Mouse (Mus musculus) liver, postnatal 0 days (tissue): ENCODE results near the gene Tmem40. TPM values are rescaled to one million over a fixed set of nuclear protein-coding genes. Genes with fewer than 3 reads are reported as not detected.

Source experiments
- ATAC-seq: fragments of 200-750 bp; cut with Nextera tagmentation; 2 replicates; pipeline ENCODE4 v1.8.0; 2017; ENCODE audit warnings: mild to moderate bottlenecking, moderate library complexity
- DNase-seq: peaks from one replicate; pipeline ENCODE4 v3.0.0-alpha.2; 2016
- H3K27ac ChIP-seq: fragments of 300-500 bp; sonication (generic); 2 replicates; pipeline ENCODE4 v1.5.1; 2014; ENCODE audit warnings: antibody characterized with exemption, moderate library complexity, mild to moderate bottlenecking, low read depth
- H3K27me3 ChIP-seq: fragments of 300-500 bp; sonication (generic); 2 replicates; pipeline ENCODE4 v1.6.1; 2014; ENCODE audit warnings: low read length, control low read depth, mixed read lengths; ENCODE audit not compliant: insufficient read depth
- H3K36me3 ChIP-seq: fragments of 300-500 bp; sonication (generic); replicated peaks from 2 replicates; pipeline ENCODE4 v1.6.1; 2014; ENCODE audit warnings: mild to moderate bottlenecking, control low read depth, low read length, moderate library complexity, mixed read lengths; ENCODE audit not compliant: insufficient read depth
- H3K4me1 ChIP-seq: fragments of 300-500 bp; sonication (generic); 2 replicates; pipeline ENCODE4 v1.6.1; 2014; ENCODE audit warnings: antibody characterized with exemption, mild to moderate bottlenecking, control low read depth; ENCODE audit not compliant: insufficient read depth
- H3K4me2 ChIP-seq: fragments of 300-500 bp; sonication (generic); 2 replicates; pipeline ENCODE4 v1.6.1; 2014; ENCODE audit warnings: low read depth, mild to moderate bottlenecking, low read length, moderate library complexity, mixed read lengths
- H3K4me3 ChIP-seq: fragments of 300-500 bp; sonication (generic); 2 replicates; pipeline ENCODE4 v1.5.1; 2014; ENCODE audit warnings: low read depth, low read length
- H3K9ac ChIP-seq: fragments of 300-500 bp; sonication (generic); replicated peaks from 2 replicates; pipeline ENCODE4 v1.6.1; 2014; ENCODE audit warnings: mild to moderate bottlenecking, moderate library complexity
- H3K9me3 ChIP-seq: fragments of 300-500 bp; sonication (generic); 2 replicates; pipeline ENCODE4 v1.6.1; 2016; ENCODE audit warnings: mild to moderate bottlenecking, control low read depth, low read length, mixed read lengths
- CTCF ChIP-seq: sonication (generic); IDR thresholded peaks from 2 replicates; pipeline ENCODE4 v1.5.1; 2016; ENCODE audit warnings: antibody characterized with exemption, low read depth
- EP300 ChIP-seq: IDR thresholded peaks from 2 replicates; pipeline ENCODE4 v1.6.1; 2016; ENCODE audit warnings: antibody characterized with exemption, low read depth, mild to moderate bottlenecking
- WGBS: fragments of 180-500 bp; shearing (Covaris S2); extraction: QIAGEN DNeasy Blood & Tissue Kit; methylation state at CpG from one replicate; pipeline ENCODE4 v1.1.7; 2014; ENCODE audit not compliant: insufficient replicate concordance; 5-methylcytosine and 5-hydroxymethylcytosine counted together
- polyA plus RNA-seq: library from polyadenylated mRNA; unstranded; fragments of >200 nt; fragmentation: Nextera tagmentation; extraction: Ambion mirVana; gene quantifications from 2 replicates; pipeline ENCODE4 v1.2.1, GENCODE M21; 2015

Gene Tmem40
- polyA plus RNA-seq, 1 experiment from 2014 or later = 21.2 TPM

GRCm38 (mm10) chr6:115692963-115693730 lies 69.1 kb downstream of the Tmem40 start:
- ATAC-seq (no peak), DNase-seq (peak; percentile 47)
- Histone ChIP-seq H3K27ac (no peak overlapping the region), H3K36me3 (no peaks in the 10 kb centered on the region), H3K27me3 (no peaks in the 10 kb centered on the region), H3K4me1 (peaks cover 7% of the 10 kb centered on the region), H3K4me3 (no peak overlapping the region), H3K9ac (no peak overlapping the region), H3K9me3 (no peaks in the 10 kb centered on the region; the same call in 1 of the 2 replicates), H3K4me2 (no peak overlapping the region)
- WGBS = 61% methylated on average over 5 of the region's 5 CpGs
- TF ChIP-seq EP300 = no peak
- peak; percentile 59 for TF ChIP-seq CTCF

GRCm38 (mm10) chr6:115692163-115692950 lies 69.9 kb downstream of the Tmem40 start:
- WGBS = 57% methylated on average over 9 of the region's 9 CpGs
- Histone ChIP-seq H3K4me1 (peaks cover 7% of the 10 kb centered on the region), H3K4me2 (no peak overlapping the region), H3K27ac (no peak overlapping the region), H3K9ac (no peak overlapping the region), H3K36me3 (no peaks in the 10 kb centered on the region), H3K4me3 (no peak overlapping the region), H3K27me3 (no peaks in the 10 kb centered on the region), H3K9me3 (no peaks in the 10 kb centered on the region; the same call in 1 of the 2 replicates)
- TF ChIP-seq CTCF (no peak), EP300 (no peak)
- DNase-seq (no peak), ATAC-seq (no peak)

GRCm38 (mm10) chr6:115690105-115690504 lies 72.1 kb downstream of the Tmem40 start:
- WGBS = 59% methylated on average over 4 of the region's 4 CpGs
- H3K4me2 ChIP-seq = no peak overlapping the region
- peaks cover 7% of the 10 kb centered on the region for H3K4me1 ChIP-seq
- H3K4me3 ChIP-seq = no peak overlapping the region
- ATAC-seq (no peak), DNase-seq (no peak)
- no peak overlapping the region for H3K9ac ChIP-seq
- H3K9me3 ChIP-seq = no peaks in the 10 kb centered on the region; the same call in 1 of the 2 replicates
- no peaks in the 10 kb centered on the region for H3K27me3 ChIP-seq
- no peaks in the 10 kb centered on the region for H3K36me3 ChIP-seq
- H3K27ac ChIP-seq = no peak overlapping the region
- no peak for TF ChIP-seq CTCF
- TF ChIP-seq EP300 = no peak

- Histone ChIP-seq H3K36me3 (no peaks in the 10 kb centered on the region), H3K4me1 (peaks cover 6% of the 10 kb centered on the region; the same call in 1 of the 2 replicates), H3K27me3 (no peaks in the 10 kb centered on the region), H3K4me3 (no peak overlapping the region), H3K27ac (no peak overlapping the region), H3K9ac (no peak overlapping the region), H3K9me3 (no peaks in the 10 kb centered on the region; the same call in 1 of the 2 replicates), H3K4me2 (no peak overlapping the region)
- 51% methylated on average over 4 of the region's 4 CpGs for WGBS
- DNase-seq (no peak), ATAC-seq (no peak)
- TF ChIP-seq CTCF (no peak), EP300 (no peak; the same call in none of the 2 replicates)
Observed at GRCm38 (mm10) chr6:115688589-115688988, 73.6 kb downstream of the Tmem40 start.

- Histone ChIP-seq H3K9me3 (no peaks in the 10 kb centered on the region), H3K4me2 (no peak overlapping the region), H3K27me3 (no peaks in the 10 kb centered on the region), H3K4me3 (no peak overlapping the region), H3K27ac (no peak overlapping the region), H3K36me3 (no peaks in the 10 kb centered on the region), H3K9ac (no peak overlapping the region), H3K4me1 (peaks cover 6% of the 10 kb centered on the region; the same call in 1 of the 2 replicates)
- 65% methylated on average over 3 of the region's 3 CpGs for WGBS
- ATAC-seq = no peak
- no peak for TF ChIP-seq CTCF
- TF ChIP-seq EP300 = no peak
- DNase-seq = no peak
Observed at GRCm38 (mm10) chr6:115687753-115688152, 74.5 kb downstream of the Tmem40 start.

- H3K9me3 ChIP-seq = no peaks in the 10 kb centered on the region
- no peaks in the 10 kb centered on the region for H3K36me3 ChIP-seq
- H3K27me3 ChIP-seq = no peaks in the 10 kb centered on the region
- ATAC-seq = peak; percentile 87
- TF ChIP-seq CTCF (no peak), EP300 (peak; percentile 74)
- 50% methylated on average over 11 of the region's 11 CpGs for WGBS
- H3K27ac ChIP-seq = no peak overlapping the region
- no peak overlapping the region for H3K4me3 ChIP-seq
- no peak overlapping the region for H3K9ac ChIP-seq
- peaks cover 6% of the 10 kb centered on the region; the same call in 1 of the 2 replicates for H3K4me1 ChIP-seq
- DNase-seq = peak; percentile 45
- H3K4me2 ChIP-seq = peak overlapping the region; percentile 23; the same call in 1 of the 2 replicates
Observed at GRCm38 (mm10) chr6:115684851-115685646, 77.2 kb downstream of the Tmem40 start.
